ENCODE assay signal across 8 mouse cellular contexts in the genomic region with DNA sequence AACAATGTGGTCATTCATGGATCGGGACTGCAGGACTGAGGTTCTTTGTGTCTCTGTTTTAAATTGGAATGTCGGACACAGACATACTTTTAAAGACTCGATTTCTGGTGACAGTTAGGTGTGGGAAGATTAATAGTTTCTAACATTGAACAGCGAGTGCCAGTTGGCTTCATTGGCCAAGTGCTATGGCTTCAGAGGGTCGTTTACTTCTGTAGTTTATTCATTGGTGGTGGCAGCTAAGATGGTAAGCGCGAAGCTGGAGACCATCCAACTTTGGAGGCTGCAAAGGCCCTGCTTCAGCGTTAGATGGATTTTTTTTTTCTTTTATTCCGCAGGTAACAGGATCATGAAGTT. TPM values are rescaled to one million over a fixed set of nuclear protein-coding genes. Genes with fewer than 3 reads are reported as not detected.
DNase-seq lines count a peak whose midpoint lies in the region; ATAC-seq lines count a peak whose summit lies in the region.

No protein-coding gene starts in this region.

- H3K27ac ChIP-seq in heart, embryonic 16.5 days (ENCODE audit: low read length), result peak overlapping the region; percentile 93
- H3K27ac ChIP-seq in liver, embryonic 11.5 days (ENCODE audit: low read depth, low read length), result no peak overlapping the region

- peaks cover 7% of the 10 kb centered on the region for H3K4me1 ChIP-seq in heart, embryonic 16.5 days (ENCODE audit: control insufficient read depth, insufficient read depth, low read length)
- H3K4me1 ChIP-seq in liver, embryonic 11.5 days (replicated peaks; ENCODE audit: control insufficient read depth, insufficient read depth, low read length), result peaks cover 8% of the 10 kb centered on the region

- no peaks in the 10 kb centered on the region for H3K36me3 ChIP-seq in heart, embryonic 16.5 days (ENCODE audit: control insufficient read depth, insufficient read depth)
- no peaks in the 10 kb centered on the region for H3K36me3 ChIP-seq in liver, embryonic 11.5 days (ENCODE audit: control insufficient read depth, insufficient read depth, low read length)

- ATAC-seq in heart, embryonic 16.5 days (replicated peaks; ENCODE audit: extremely low read depth, insufficient read depth, low FRiP score), result no peak
- ATAC-seq in liver, embryonic 11.5 days (replicated peaks; ENCODE audit: low FRiP score), result no peak

- 2% methylated on average over 9 of the region's 9 CpGs for WGBS in heart, embryonic 16.5 days
- 3% methylated on average over 9 of the region's 9 CpGs for WGBS in liver, embryonic 11.5 days

- peak; percentile 53 for DNase-seq in cerebellum, adult 11-12 months
- DNase-seq in cerebellum, adult 8-10 months, result no peak
- DNase-seq in retina, postnatal 7 days (ENCODE audit: low read depth, low spot score), result peak; percentile 6
- DNase-seq in retina, postnatal 1 day, result no peak
- no peak for DNase-seq in liver, embryonic 11.5 days (ENCODE audit: low spot score)
- DNase-seq in testis, postnatal 10 days (ENCODE audit: low spot score), result peak; percentile 56
- no peak for DNase-seq in frontal cortex, postnatal 14 days (ENCODE audit: low spot score in 2 of 2)

- peak overlapping the region; percentile 78 for H3K4me2 ChIP-seq in heart, embryonic 16.5 days (ENCODE audit: low read depth, low read length)
- H3K4me2 ChIP-seq in liver, embryonic 11.5 days, result peak overlapping the region; percentile 80

- H3K9me3 ChIP-seq in heart, embryonic 16.5 days (replicated peaks; ENCODE audit: control insufficient read depth, low read length), result no peaks in the 10 kb centered on the region
- H3K9me3 ChIP-seq in liver, embryonic 11.5 days (ENCODE audit: control insufficient read depth, low read length), result no peaks in the 10 kb centered on the region

- peak overlapping the region; percentile 92 for H3K4me3 ChIP-seq in heart, embryonic 16.5 days (ENCODE audit: low read length)
- peak overlapping the region; percentile 85 for H3K4me3 ChIP-seq in liver, embryonic 11.5 days (ENCODE audit: low read depth, low read length)

- H3K27me3 ChIP-seq in heart, embryonic 16.5 days (ENCODE audit: control insufficient read depth, insufficient read depth, low read length), result no peaks in the 10 kb centered on the region
- H3K27me3 ChIP-seq in liver, embryonic 11.5 days (replicated peaks; ENCODE audit: control insufficient read depth, insufficient read depth, low read length), result no peaks in the 10 kb centered on the region

- H3K9ac ChIP-seq in heart, embryonic 16.5 days (ENCODE audit: low read length), result peak overlapping the region; percentile 93
- H3K9ac ChIP-seq in liver, embryonic 11.5 days (ENCODE audit: low read depth, low read length), result peak overlapping the region; percentile 77

RNA-seq across cellular contexts. Expression of a gene that starts 0.7 kb away (rescaled TPM):
- polyA plus RNA-seq in heart, embryonic 16.5 days (2015; fragmentation: Nextera tagmentation; extraction: Ambion mirVana), result 40.4 and 41.5 TPM in 2 replicates
- polyA plus RNA-seq in liver, embryonic 11.5 days (2014; fragmentation: Nextera tagmentation; extraction: Ambion mirVana), result 27.5 and 30.6 TPM in 2 replicates

Comparison
In these comparisons a context has a peak if more than half of its experiments do, and no peak if none do; other contexts are left out.
1. DNase-seq: peak in cerebellum, adult 11-12 months (single experiment), retina, postnatal 7 days (single experiment) and testis, postnatal 10 days (single experiment); none in cerebellum, adult 8-10 months (single experiment), retina, postnatal 1 day (single experiment), liver, embryonic 11.5 days (single experiment) and frontal cortex, postnatal 14 days (0 of 2).